Mouse (Mus musculus) embryonic facial prominence, embryonic 12.5 days (tissue): ENCODE measurements around the gene Olfr10. TPM values are rescaled to one million over a fixed set of nuclear protein-coding genes. Genes with fewer than 3 reads are reported as not detected.

ENCODE experiments used
- ATAC-seq: fragments of 200-750 bp; cut with Nextera tagmentation; 2 replicates; pipeline ENCODE4 v1.8.0; 2017; ENCODE audit not compliant: insufficient number of reproducible peaks, insufficient read depth, low FRiP score, low TSS enrichment
- H3K27ac ChIP-seq: fragments of 300-500 bp; sonication (generic); 2 replicates; pipeline ENCODE4 v1.5.1; 2016; ENCODE audit warnings: mild to moderate bottlenecking
- H3K27me3 ChIP-seq: fragments of 300-500 bp; sonication (generic); 2 replicates; pipeline ENCODE4 v1.6.1; 2016; ENCODE audit warnings: mild to moderate bottlenecking, moderate library complexity
- H3K36me3 ChIP-seq: fragments of 300-500 bp; sonication (generic); 2 replicates; pipeline ENCODE4 v1.6.1; 2016; ENCODE audit warnings: mild to moderate bottlenecking
- H3K4me1 ChIP-seq: fragments of 300-500 bp; sonication (generic); 2 replicates; pipeline ENCODE4 v1.6.1; 2016
- H3K4me2 ChIP-seq: fragments of 300-500 bp; sonication (generic); replicated peaks from 2 replicates; pipeline ENCODE4 v1.6.1; 2016; ENCODE audit warnings: mild to moderate bottlenecking, moderate library complexity
- H3K4me3 ChIP-seq: fragments of 300-500 bp; sonication (generic); 2 replicates; pipeline ENCODE4 v1.5.1; 2016; ENCODE audit warnings: mild to moderate bottlenecking
- H3K9ac ChIP-seq: fragments of 300-500 bp; sonication (generic); 2 replicates; pipeline ENCODE4 v1.6.1; 2016; ENCODE audit warnings: mild to moderate bottlenecking, moderate library complexity
- H3K9me3 ChIP-seq: fragments of 300-500 bp; sonication (generic); 2 replicates; pipeline ENCODE4 v1.6.1; 2016; ENCODE audit warnings: mild to moderate bottlenecking, moderate library complexity
- WGBS: fragments of 180-500 bp; shearing (Covaris S2); methylation state at CpG from one replicate; pipeline ENCODE4 v1.1.7; 2016; 5-methylcytosine and 5-hydroxymethylcytosine counted together
- polyA plus RNA-seq: library from polyadenylated mRNA; unstranded; fragments of >200 nt; fragmentation: Nextera tagmentation; extraction: Ambion mirVana; gene quantifications from 2 replicates; pipeline ENCODE4 v1.2.1, GENCODE M21; 2016

Gene Olfr10
- polyA plus RNA-seq = not detected in 2 replicates

GRCm38 (mm10) chr11:49304441-49304840, at the start of gene Olfr10:
TSS of gene Olfr10 (plus strand) at chr11:49304741.
- H3K27ac ChIP-seq = no peak within 1 kb of the TSS
- no peak within 1 kb of the TSS for H3K4me3 ChIP-seq
- H3K36me3 ChIP-seq = no peaks in the 10 kb centered on the region
- no peak within 1 kb of the TSS for H3K9ac ChIP-seq
- no peaks in the 10 kb centered on the region for H3K27me3 ChIP-seq
- ATAC-seq = no peak
- no peaks in the 10 kb centered on the region for H3K9me3 ChIP-seq
- no peaks in the 10 kb centered on the region for H3K4me1 ChIP-seq
- H3K4me2 ChIP-seq = no peak within 1 kb of the TSS

GRCm38 (mm10) chr11:49259296-49259695, 45.2 kb upstream of the Olfr10 start:
- Histone ChIP-seq H3K27ac (no peak overlapping the region), H3K4me1 (no peaks in the 10 kb centered on the region), H3K36me3 (peaks cover 38% of the 10 kb centered on the region), H3K4me3 (no peak overlapping the region), H3K4me2 (no peak overlapping the region), H3K9me3 (no peaks in the 10 kb centered on the region), H3K27me3 (no peaks in the 10 kb centered on the region), H3K9ac (no peak overlapping the region)
- no peak for ATAC-seq
- 90% methylated on average over 2 of the region's 2 CpGs for WGBS

- H3K4me1 ChIP-seq = no peaks in the 10 kb centered on the region
- H3K9ac ChIP-seq = no peak overlapping the region
- 74% methylated on average over 1 of the region's 1 CpGs for WGBS
- no peaks in the 10 kb centered on the region for H3K9me3 ChIP-seq
- H3K36me3 ChIP-seq = peaks cover 33% of the 10 kb centered on the region
- no peaks in the 10 kb centered on the region for H3K27me3 ChIP-seq
- H3K4me3 ChIP-seq = no peak overlapping the region
- no peak overlapping the region for H3K4me2 ChIP-seq
- H3K27ac ChIP-seq = no peak overlapping the region
- ATAC-seq = no peak
These were observed 44.7 kb upstream of the Olfr10 start for GRCm38 (mm10) chr11:49259829-49260228.

GRCm38 (mm10) chr11:49260598-49261312, 43.8 kb upstream of the Olfr10 start:
- Histone ChIP-seq H3K4me2 (no peak overlapping the region), H3K36me3 (peaks cover 34% of the 10 kb centered on the region), H3K27me3 (no peaks in the 10 kb centered on the region), H3K4me1 (no peaks in the 10 kb centered on the region), H3K4me3 (no peak overlapping the region), H3K9ac (no peak overlapping the region), H3K9me3 (no peaks in the 10 kb centered on the region), H3K27ac (no peak overlapping the region)
- ATAC-seq = no peak
- 95% methylated on average over 21 of the region's 21 CpGs for WGBS

GRCm38 (mm10) chr11:49261313-49261855, 43.2 kb upstream of the Olfr10 start:
- Histone ChIP-seq H3K4me3 (no peak overlapping the region), H3K36me3 (peaks cover 34% of the 10 kb centered on the region), H3K4me2 (no peak overlapping the region), H3K27ac (no peak overlapping the region), H3K27me3 (no peaks in the 10 kb centered on the region), H3K9me3 (no peaks in the 10 kb centered on the region), H3K9ac (no peak overlapping the region), H3K4me1 (no peaks in the 10 kb centered on the region)
- 90% methylated on average over 14 of the region's 14 CpGs for WGBS
- ATAC-seq = no peak

- Histone ChIP-seq H3K36me3 (peaks cover 29% of the 10 kb centered on the region), H3K4me2 (no peak overlapping the region), H3K9me3 (no peaks in the 10 kb centered on the region), H3K9ac (no peak overlapping the region), H3K4me3 (no peak overlapping the region), H3K27ac (no peak overlapping the region), H3K27me3 (no peaks in the 10 kb centered on the region), H3K4me1 (no peaks in the 10 kb centered on the region)
- WGBS = 92% methylated on average over 5 of the region's 5 CpGs
- ATAC-seq = no peak
These were observed 42.3 kb upstream of the Olfr10 start for GRCm38 (mm10) chr11:49262286-49262685.

GRCm38 (mm10) chr11:49263149-49263548, 41.4 kb upstream of the Olfr10 start:
- 96% methylated on average over 6 of the region's 6 CpGs for WGBS

GRCm38 (mm10) chr11:49264081-49264480, 40.5 kb upstream of the Olfr10 start:
- H3K4me2 ChIP-seq = no peak overlapping the region
- no peaks in the 10 kb centered on the region for H3K4me1 ChIP-seq
- WGBS = 92% methylated on average over 7 of the region's 7 CpGs
- H3K9ac ChIP-seq = no peak overlapping the region
- H3K4me3 ChIP-seq = no peak overlapping the region
- no peaks in the 10 kb centered on the region for H3K9me3 ChIP-seq
- no peak overlapping the region for H3K27ac ChIP-seq
- H3K36me3 ChIP-seq = peaks cover 29% of the 10 kb centered on the region
- no peak for ATAC-seq
- no peaks in the 10 kb centered on the region for H3K27me3 ChIP-seq

More at GRCm38 (mm10) chr11:49263149-49263548, 41.4 kb upstream of the Olfr10 start:
- Histone ChIP-seq H3K36me3 (peaks cover 29% of the 10 kb centered on the region), H3K9ac (no peak overlapping the region), H3K27me3 (no peaks in the 10 kb centered on the region), H3K4me2 (no peak overlapping the region), H3K9me3 (no peaks in the 10 kb centered on the region), H3K4me3 (no peak overlapping the region), H3K4me1 (no peaks in the 10 kb centered on the region), H3K27ac (no peak overlapping the region)
- ATAC-seq = no peak

GRCm38 (mm10) chr11:49264622-49265021, 39.9 kb upstream of the Olfr10 start:
- H3K9ac ChIP-seq = no peak overlapping the region
- H3K36me3 ChIP-seq = peaks cover 29% of the 10 kb centered on the region
- no peak for ATAC-seq
- no peaks in the 10 kb centered on the region for H3K27me3 ChIP-seq
- H3K27ac ChIP-seq = no peak overlapping the region
- H3K9me3 ChIP-seq = no peaks in the 10 kb centered on the region
- no peak overlapping the region for H3K4me3 ChIP-seq
- 83% methylated on average over 11 of the region's 11 CpGs for WGBS
- H3K4me1 ChIP-seq = no peaks in the 10 kb centered on the region
- H3K4me2 ChIP-seq = no peak overlapping the region

GRCm38 (mm10) chr11:49265101-49265500, 39.4 kb upstream of the Olfr10 start:
- 88% methylated on average over 8 of the region's 8 CpGs for WGBS
- no peaks in the 10 kb centered on the region for H3K4me1 ChIP-seq
- no peak overlapping the region for H3K27ac ChIP-seq
- H3K27me3 ChIP-seq = no peaks in the 10 kb centered on the region
- peaks cover 29% of the 10 kb centered on the region for H3K36me3 ChIP-seq
- no peak overlapping the region for H3K4me2 ChIP-seq
- no peak overlapping the region for H3K4me3 ChIP-seq
- no peak for ATAC-seq
- no peak overlapping the region for H3K9ac ChIP-seq
- no peaks in the 10 kb centered on the region for H3K9me3 ChIP-seq

GRCm38 (mm10) chr11:49266671-49267070, 37.9 kb upstream of the Olfr10 start:
- Histone ChIP-seq H3K4me2 (no peak overlapping the region), H3K27ac (no peak overlapping the region), H3K4me3 (no peak overlapping the region), H3K9me3 (no peaks in the 10 kb centered on the region), H3K4me1 (no peaks in the 10 kb centered on the region), H3K9ac (no peak overlapping the region), H3K36me3 (peaks cover 16% of the 10 kb centered on the region), H3K27me3 (no peaks in the 10 kb centered on the region)
- ATAC-seq = no peak
- WGBS = 72% methylated on average over 6 of the region's 6 CpGs

- Histone ChIP-seq H3K27me3 (no peaks in the 10 kb centered on the region), H3K9me3 (no peaks in the 10 kb centered on the region), H3K27ac (no peak overlapping the region), H3K4me1 (no peaks in the 10 kb centered on the region), H3K9ac (no peak overlapping the region), H3K4me3 (no peak overlapping the region), H3K36me3 (peaks cover 9% of the 10 kb centered on the region), H3K4me2 (no peak overlapping the region)
- no peak for ATAC-seq
- WGBS = 87% methylated on average over 10 of the region's 10 CpGs
These were observed 37.2 kb upstream of the Olfr10 start for GRCm38 (mm10) chr11:49267316-49267715.
